Mouse (Mus musculus) erythroblast, embryonic 14.5 days (primary cell): ENCODE results near the gene Prdm11. TPM values are rescaled to one million over a fixed set of nuclear protein-coding genes. Genes with fewer than 3 reads are reported as not detected.

Source experiments
- H3K27me3 ChIP-seq: 2 replicates; pipeline ENCODE4 v1.6.1; 2012; ENCODE audit warnings: inconsistent platforms; ENCODE audit not compliant: control insufficient read depth
- H3K36me3 ChIP-seq: 2 replicates; pipeline ENCODE4 v1.6.1; 2012; ENCODE audit warnings: mild to moderate bottlenecking, inconsistent platforms; ENCODE audit not compliant: control insufficient read depth
- H3K4me1 ChIP-seq: 2 replicates; pipeline ENCODE4 v1.6.1; 2012; ENCODE audit warnings: inconsistent platforms; ENCODE audit not compliant: control insufficient read depth
- H3K4me3 ChIP-seq: replicated peaks from 2 replicates; pipeline ENCODE3; 2012; ENCODE audit warnings: moderate library complexity, mild to moderate bottlenecking, inconsistent platforms
- H3K9me3 ChIP-seq: 2 replicates; pipeline ENCODE4 v1.6.1; 2012; ENCODE audit warnings: low read length, inconsistent platforms, mixed read lengths; ENCODE audit not compliant: control insufficient read depth
- GATA1 ChIP-seq: IDR thresholded peaks from 2 replicates; pipeline ENCODE4 v1.6.1; 2012; ENCODE audit warnings: low read length, inconsistent platforms, mixed read lengths
- TAL1 ChIP-seq: IDR thresholded peaks from 3 replicates; pipeline ENCODE4 v1.6.1; 2012; ENCODE audit warnings: low read length, inconsistent platforms, mixed read lengths
- polyA plus RNA-seq: library from polyadenylated mRNA; stranded (reverse); fragments of >175 nt; gene quantifications from 2 replicates; pipeline ENCODE4 v1.2.3, GENCODE M21; 2012

Gene Prdm11
- polyA plus RNA-seq, 1 experiment: 0.58 TPM

GRCm38 (mm10) chr2:92967032-92967838, 78.7 kb downstream of the Prdm11 start:
- Histone ChIP-seq H3K36me3 (peaks cover 4% of the 10 kb centered on the region), H3K4me1 (no peaks in the 10 kb centered on the region; the same call in 1 of the 2 replicates), H3K4me3 (no peak overlapping the region), H3K27me3 (no peaks in the 10 kb centered on the region), H3K9me3 (no peaks in the 10 kb centered on the region)
- TF ChIP-seq GATA1 (no peak), TAL1 (no peak)

GRCm38 (mm10) chr2:92966257-92966656, 79.7 kb downstream of the Prdm11 start:
- Histone ChIP-seq H3K36me3 (no peaks in the 10 kb centered on the region), H3K4me1 (no peaks in the 10 kb centered on the region; the same call in 1 of the 2 replicates), H3K9me3 (no peaks in the 10 kb centered on the region), H3K27me3 (no peaks in the 10 kb centered on the region), H3K4me3 (no peak overlapping the region)
- no peak for TF ChIP-seq TAL1
- TF ChIP-seq GATA1: no peak

- H3K36me3 ChIP-seq: no peaks in the 10 kb centered on the region
- TF ChIP-seq GATA1 (no peak), TAL1 (no peak)
- no peaks in the 10 kb centered on the region for H3K27me3 ChIP-seq
- H3K4me3 ChIP-seq: no peak overlapping the region
- H3K4me1 ChIP-seq: no peaks in the 10 kb centered on the region; the same call in 1 of the 2 replicates
- H3K9me3 ChIP-seq: no peaks in the 10 kb centered on the region
Observed at GRCm38 (mm10) chr2:92964345-92964744, 81.6 kb downstream of the Prdm11 start.

GRCm38 (mm10) chr2:92958640-92959039, 87.3 kb downstream of the Prdm11 start:
- Histone ChIP-seq H3K36me3 (no peaks in the 10 kb centered on the region), H3K4me3 (no peak overlapping the region), H3K27me3 (no peaks in the 10 kb centered on the region; the same call in 1 of the 2 replicates), H3K9me3 (no peaks in the 10 kb centered on the region), H3K4me1 (peaks cover 8% of the 10 kb centered on the region)
- no peak for TF ChIP-seq GATA1
- TF ChIP-seq TAL1: no peak

- no peak for TF ChIP-seq GATA1
- TF ChIP-seq TAL1: no peak
- Histone ChIP-seq H3K9me3 (no peaks in the 10 kb centered on the region), H3K4me3 (no peak overlapping the region), H3K4me1 (peaks cover 8% of the 10 kb centered on the region), H3K27me3 (no peaks in the 10 kb centered on the region; the same call in 1 of the 2 replicates), H3K36me3 (no peaks in the 10 kb centered on the region)
Observed at GRCm38 (mm10) chr2:92956943-92957342, 89.0 kb downstream of the Prdm11 start.

- Histone ChIP-seq H3K36me3 (no peaks in the 10 kb centered on the region), H3K4me1 (peaks cover 8% of the 10 kb centered on the region), H3K4me3 (no peak overlapping the region), H3K9me3 (no peaks in the 10 kb centered on the region), H3K27me3 (no peaks in the 10 kb centered on the region; the same call in 1 of the 2 replicates)
- TF ChIP-seq GATA1 (no peak), TAL1 (no peak)
Observed at GRCm38 (mm10) chr2:92954404-92955114, 91.4 kb downstream of the Prdm11 start.

GRCm38 (mm10) chr2:92953450-92953849, 92.5 kb downstream of the Prdm11 start:
- H3K4me3 ChIP-seq: no peak overlapping the region
- peaks cover 8% of the 10 kb centered on the region for H3K4me1 ChIP-seq
- H3K36me3 ChIP-seq: no peaks in the 10 kb centered on the region

GRCm38 (mm10) chr2:92949518-92949917, 96.4 kb downstream of the Prdm11 start:
- Histone ChIP-seq H3K36me3 (no peaks in the 10 kb centered on the region), H3K27me3 (peaks cover 7% of the 10 kb centered on the region), H3K9me3 (no peaks in the 10 kb centered on the region), H3K4me1 (no peaks in the 10 kb centered on the region; the same call in 1 of the 2 replicates), H3K4me3 (no peak overlapping the region)
- TF ChIP-seq GATA1 (no peak), TAL1 (no peak)

More at GRCm38 (mm10) chr2:92953450-92953849, 92.5 kb downstream of the Prdm11 start:
- H3K27me3 ChIP-seq: no peaks in the 10 kb centered on the region; the same call in 1 of the 2 replicates
- H3K9me3 ChIP-seq: no peaks in the 10 kb centered on the region
- TF ChIP-seq TAL1 (no peak), GATA1 (no peak)

- TF ChIP-seq TAL1 (no peak), GATA1 (no peak)
Observed at GRCm38 (mm10) chr2:92948699-92949300, 97.2 kb downstream of the Prdm11 start.

More at GRCm38 (mm10) chr2:92948699-92949300, 97.2 kb downstream of the Prdm11 start:
- H3K27me3 ChIP-seq: peaks cover 7% of the 10 kb centered on the region
- H3K36me3 ChIP-seq: no peaks in the 10 kb centered on the region
- no peak overlapping the region for H3K4me3 ChIP-seq
- H3K4me1 ChIP-seq: no peaks in the 10 kb centered on the region; the same call in 1 of the 2 replicates
- no peaks in the 10 kb centered on the region for H3K9me3 ChIP-seq
